Mouse (Mus musculus) midbrain, postnatal 0 days (tissue): Measurements from ENCODE around the gene Siva1. TPM values are rescaled to one million over a fixed set of nuclear protein-coding genes. Genes with fewer than 3 reads are reported as not detected.

ENCODE experiments used
- ATAC-seq: fragments of 200-750 bp; cut with Nextera tagmentation; 2 replicates; pipeline ENCODE4 v1.8.0; 2017; ENCODE audit warnings: moderate number of reproducible peaks, mild to moderate bottlenecking, moderate TSS enrichment, moderate library complexity; ENCODE audit not compliant: low FRiP score
- DNase-seq: peaks from one replicate; pipeline ENCODE4 v3.0.0-alpha.2; 2015; ENCODE audit warnings: low spot score
- H3K27ac ChIP-seq: fragments of 300-500 bp; sonication (generic); 2 replicates; pipeline ENCODE4 v1.5.1; 2014; ENCODE audit warnings: low read depth, mild to moderate bottlenecking, low read length, mixed read lengths
- H3K27me3 ChIP-seq: fragments of 300-500 bp; sonication (generic); 2 replicates; pipeline ENCODE4 v1.6.1; 2014; ENCODE audit warnings: low read length, control low read depth, mixed read lengths; ENCODE audit not compliant: insufficient read depth
- H3K36me3 ChIP-seq: fragments of 300-500 bp; sonication (generic); 2 replicates; pipeline ENCODE4 v1.6.1; 2014; ENCODE audit warnings: low read length, control low read depth, mixed read lengths; ENCODE audit not compliant: insufficient read depth
- H3K4me1 ChIP-seq: fragments of 300-500 bp; sonication (generic); 2 replicates; pipeline ENCODE4 v1.6.1; 2014; ENCODE audit warnings: mild to moderate bottlenecking, control low read depth, antibody characterized with exemption, low read length, mixed read lengths; ENCODE audit not compliant: insufficient read depth
- H3K4me2 ChIP-seq: fragments of 300-500 bp; sonication (generic); 2 replicates; pipeline ENCODE4 v1.6.1; 2014; ENCODE audit warnings: low read depth, mild to moderate bottlenecking, low read length, mixed read lengths; ENCODE audit not compliant: poor library complexity, severe bottlenecking
- H3K4me3 ChIP-seq: fragments of 300-500 bp; sonication (generic); 2 replicates; pipeline ENCODE4 v1.5.1; 2014; ENCODE audit warnings: low read depth, mild to moderate bottlenecking, low read length, moderate library complexity
- H3K9ac ChIP-seq: fragments of 300-500 bp; sonication (generic); replicated peaks from 2 replicates; pipeline ENCODE4 v1.6.1; 2014; ENCODE audit warnings: mild to moderate bottlenecking, low read length, moderate library complexity, mixed read lengths; ENCODE audit not compliant: poor library complexity, severe bottlenecking
- H3K9me3 ChIP-seq: fragments of 300-500 bp; sonication (generic); 2 replicates; pipeline ENCODE4 v1.6.1; 2016; ENCODE audit warnings: low read length, control low read depth
- CTCF ChIP-seq: IDR thresholded peaks from 2 replicates; pipeline ENCODE4 v1.5.1; 2016; ENCODE audit warnings: antibody characterized with exemption, mild to moderate bottlenecking
- WGBS: fragments of 180-500 bp; shearing (Covaris S2); extraction: QIAGEN DNeasy Blood & Tissue Kit; methylation state at CpG from one replicate; pipeline ENCODE4 v1.1.7; 2014; 5-methylcytosine and 5-hydroxymethylcytosine counted together
- polyA plus RNA-seq: library from polyadenylated mRNA; unstranded; fragments of >200 nt; fragmentation: Nextera tagmentation; extraction: Ambion mirVana; gene quantifications from 2 replicates; pipeline ENCODE4 v1.2.1, GENCODE M21; 2015
- total RNA-seq: library from RNA; depleted of rRNA; stranded (reverse); fragments of >200 nt; gene quantifications from 2 replicates; pipeline ENCODE4 v1.2.3, GENCODE M21; 2014

Gene Siva1
- total and polyA plus RNA-seq, 2 experiments from 2014 or later: 25.4 to 43.4 TPM

- WGBS: 58% methylated on average over 5 of the region's 5 CpGs
Observed at GRCm38 (mm10) chr12:112677076-112677475, 32.6 kb downstream of the Siva1 start.

GRCm38 (mm10) chr12:112677943-112678554, 33.6 kb downstream of the Siva1 start:
- Histone ChIP-seq H3K4me3 (peak overlapping the region; percentile 45; the same call in 1 of the 2 replicates), H3K9me3 (no peaks in the 10 kb centered on the region), H3K9ac (peak overlapping the region; percentile 52; the same call in 1 of the 2 replicates), H3K27me3 (peaks cover 28% of the 10 kb centered on the region), H3K4me2 (peak overlapping the region; percentile 91), H3K27ac (no peak overlapping the region), H3K36me3 (no peaks in the 10 kb centered on the region), H3K4me1 (no peaks in the 10 kb centered on the region; the same call in 1 of the 2 replicates)
- peak; percentile 36 for TF ChIP-seq CTCF
- no peak for DNase-seq
- no peak for ATAC-seq
- 22% methylated on average over 19 of the region's 19 CpGs for WGBS

More at GRCm38 (mm10) chr12:112677076-112677475, 32.6 kb downstream of the Siva1 start:
- TF ChIP-seq CTCF: no peak
- ATAC-seq: no peak
- no peak overlapping the region for H3K9ac ChIP-seq
- H3K4me2 ChIP-seq: no peak overlapping the region
- no peak overlapping the region for H3K27ac ChIP-seq
- peaks cover 28% of the 10 kb centered on the region for H3K27me3 ChIP-seq
- no peaks in the 10 kb centered on the region for H3K36me3 ChIP-seq
- no peak overlapping the region for H3K4me3 ChIP-seq
- H3K9me3 ChIP-seq: no peaks in the 10 kb centered on the region
- H3K4me1 ChIP-seq: peaks cover 8% of the 10 kb centered on the region
- no peak for DNase-seq

- WGBS: under 1% methylated on average over 51 of the region's 60 CpGs
- ATAC-seq: no peak
Observed at GRCm38 (mm10) chr12:112678555-112679026, 34.1 kb downstream of the Siva1 start, which contains the start of gene Zbtb42. Zbtb42 (plus strand) TSS chr12:112678828.

GRCm38 (mm10) chr12:112679027-112679996, 34.8 kb downstream of the Siva1 start:
- H3K27ac ChIP-seq: no peak overlapping the region
- H3K4me1 ChIP-seq: no peaks in the 10 kb centered on the region; the same call in 1 of the 2 replicates
- 5% methylated on average over 66 of the region's 87 CpGs for WGBS
- peaks cover 28% of the 10 kb centered on the region for H3K27me3 ChIP-seq
- TF ChIP-seq CTCF: peak; percentile 23; the same call in 1 of the 2 replicates
- no peaks in the 10 kb centered on the region for H3K36me3 ChIP-seq
- H3K4me3 ChIP-seq: peak overlapping the region; percentile 45
- peak overlapping the region; percentile 52 for H3K9ac ChIP-seq
- H3K4me2 ChIP-seq: peak overlapping the region; percentile 91
- H3K9me3 ChIP-seq: no peaks in the 10 kb centered on the region
- no peak for DNase-seq
- 0 out of 2 replicates have a peak, but pooled peaks have one; percentile 12 for ATAC-seq

More at GRCm38 (mm10) chr12:112678555-112679026, 34.1 kb downstream of the Siva1 start, which contains the start of gene Zbtb42:
- H3K9me3 ChIP-seq: no peaks in the 10 kb centered on the region
- peaks cover 28% of the 10 kb centered on the region for H3K27me3 ChIP-seq
- TF ChIP-seq CTCF: no peak
- H3K4me2 ChIP-seq: peak within 1 kb of the TSS; percentile 91
- no peak within 1 kb of the TSS for H3K27ac ChIP-seq
- H3K4me1 ChIP-seq: no peaks in the 10 kb centered on the region; the same call in 1 of the 2 replicates
- no peak for DNase-seq
- peak within 1 kb of the TSS; percentile 45 for H3K4me3 ChIP-seq
- no peaks in the 10 kb centered on the region for H3K36me3 ChIP-seq
- peak within 1 kb of the TSS; percentile 52 for H3K9ac ChIP-seq

- H3K9ac ChIP-seq: no peak overlapping the region
- ATAC-seq: peak; percentile 17; the same call in 1 of the 2 replicates
Observed at GRCm38 (mm10) chr12:112683351-112683750, 38.9 kb downstream of the Siva1 start.

More at GRCm38 (mm10) chr12:112683351-112683750, 38.9 kb downstream of the Siva1 start:
- H3K27ac ChIP-seq: no peak overlapping the region
- no peaks in the 10 kb centered on the region for H3K36me3 ChIP-seq
- no peaks in the 10 kb centered on the region for H3K9me3 ChIP-seq
- peak; percentile 54 for DNase-seq
- H3K27me3 ChIP-seq: peaks cover 28% of the 10 kb centered on the region
- no peak overlapping the region for H3K4me3 ChIP-seq
- H3K4me2 ChIP-seq: no peak overlapping the region
- no peaks in the 10 kb centered on the region for H3K4me1 ChIP-seq
- WGBS: 30% methylated on average over 7 of the region's 7 CpGs
- TF ChIP-seq CTCF: no peak
